Mouse (Mus musculus): ENCODE results near the gene Mbd6.

DNA sequence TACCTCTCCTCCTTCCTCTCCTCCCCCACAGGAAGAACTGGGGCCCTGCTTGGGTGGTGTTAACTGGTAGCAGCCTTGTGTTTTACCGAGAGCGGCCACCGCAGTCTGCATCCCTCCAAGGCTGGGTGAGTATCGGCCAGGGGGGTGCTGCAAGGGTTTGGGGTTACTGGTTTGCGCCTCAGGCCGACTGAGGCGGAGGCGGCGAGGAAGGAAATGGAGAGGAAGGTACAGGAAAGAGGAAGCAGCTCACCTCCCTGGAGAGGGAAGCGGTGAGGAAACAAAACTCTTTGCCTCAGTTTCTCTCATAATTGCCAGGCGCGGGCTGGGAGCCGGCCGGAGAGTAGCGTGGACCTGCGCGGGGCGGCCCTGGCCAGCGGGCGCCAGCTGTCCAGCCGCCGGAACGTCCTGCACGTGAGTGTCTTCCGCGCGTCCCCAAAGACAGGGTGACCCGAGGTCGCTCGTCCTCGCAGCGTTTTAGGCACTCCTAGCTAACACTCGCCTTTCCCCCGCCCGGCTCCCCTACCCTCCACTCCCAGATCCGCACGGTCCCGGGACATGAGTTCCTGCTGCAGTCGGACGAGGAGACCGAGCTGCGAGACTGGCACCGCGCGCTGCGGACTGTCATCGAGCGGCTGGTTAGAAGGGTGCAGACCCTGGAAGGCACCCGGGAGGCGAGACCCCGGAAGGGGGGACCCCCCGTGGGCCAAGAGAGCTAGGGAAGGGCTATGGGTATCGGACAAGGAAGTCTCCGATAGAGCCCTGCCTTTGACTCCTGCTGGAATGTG is 37.4 kb upstream of the Mbd6 start:
- TF ChIP-seq CTCF (IDR thresholded peaks at IDR 0.05; ENCODE audit: extremely low read depth, insufficient read depth, low read length) (no peak), POLR2A (IDR thresholded peaks at IDR 0.05; ENCODE audit: extremely low read depth, insufficient read depth, low read length) (no peak)

All from cortical plate, adult 2 months (tissue).